Mouse (Mus musculus) ES-Bruce4 (cell line): Measurements from ENCODE around the gene Wrnip1.

Experiments used
- CTCF ChIP-seq: IDR thresholded peaks from one replicate; pipeline ENCODE4 v1.8.1; 2011; ENCODE audit warnings: low read depth, low read length
- POLR2A ChIP-seq: IDR thresholded peaks from one replicate; pipeline ENCODE4 v1.8.1; 2011; ENCODE audit warnings: low read length; ENCODE audit not compliant: insufficient read depth

- no peak for TF ChIP-seq CTCF
- TF ChIP-seq POLR2A, result no peak
Observed at GRCm38 (mm10) chr13:32852539-32852938, 50.7 kb downstream of the Wrnip1 start.
